Mouse (Mus musculus): ENCODE results near the gene Tmem184b. TPM values are rescaled to one million over a fixed set of nuclear protein-coding genes. Genes with fewer than 3 reads are reported as not detected.

The Tmem184b gene
- polyA plus RNA-seq, 1 experiment from 2014 or later, result 38.8 TPM

GRCm38 (mm10) chr15:79411363-79412065 lies 8.1 kb upstream of the Tmem184b start:
- 67% methylated on average over 10 of the region's 10 CpGs for WGBS
- Histone ChIP-seq H3K36me3 (ENCODE audit: control insufficient read depth, insufficient read depth, low read length) (no peaks in the 10 kb centered on the region), H3K27ac (ENCODE audit: low read depth, low read length) (no peak overlapping the region), H3K9me3 (ENCODE audit: control insufficient read depth, low read length) (no peaks in the 10 kb centered on the region), H3K4me2 (no peak overlapping the region), H3K27me3 (replicated peaks; ENCODE audit: control insufficient read depth, insufficient read depth, low read length) (no peaks in the 10 kb centered on the region), H3K9ac (ENCODE audit: low read depth, low read length) (no peak overlapping the region), H3K4me3 (ENCODE audit: low read depth, low read length) (no peak overlapping the region), H3K4me1 (replicated peaks; ENCODE audit: control insufficient read depth, insufficient read depth, low read length) (peaks cover 3% of the 10 kb centered on the region; the same call in 1 of the 2 replicates)
- no peak for DNase-seq (ENCODE audit: low spot score)
- ATAC-seq (replicated peaks; ENCODE audit: low FRiP score), result no peak

GRCm38 (mm10) chr15:79409077-79409573 lies 5.8 kb upstream of the Tmem184b start:
- H3K27me3 ChIP-seq (replicated peaks; ENCODE audit: control insufficient read depth, insufficient read depth, low read length), result no peaks in the 10 kb centered on the region
- no peak overlapping the region for H3K4me3 ChIP-seq (ENCODE audit: low read depth, low read length)
- H3K9me3 ChIP-seq (ENCODE audit: control insufficient read depth, low read length), result no peaks in the 10 kb centered on the region
- no peaks in the 10 kb centered on the region; the same call in 1 of the 2 replicates for H3K4me1 ChIP-seq (replicated peaks; ENCODE audit: control insufficient read depth, insufficient read depth, low read length)
- H3K36me3 ChIP-seq (ENCODE audit: control insufficient read depth, insufficient read depth, low read length), result no peaks in the 10 kb centered on the region
- no peak for DNase-seq (ENCODE audit: low spot score)
- no peak overlapping the region for H3K4me2 ChIP-seq
- ATAC-seq (replicated peaks; ENCODE audit: low FRiP score), result no peak
- WGBS, result 66% methylated on average over 4 of the region's 4 CpGs
- no peak overlapping the region for H3K9ac ChIP-seq (ENCODE audit: low read depth, low read length)
- no peak overlapping the region; the same call in 1 of the 2 replicates for H3K27ac ChIP-seq (ENCODE audit: low read depth, low read length)

GRCm38 (mm10) chr15:79406564-79406963 lies 3.2 kb upstream of the Tmem184b start:
- no peak overlapping the region for H3K4me3 ChIP-seq (ENCODE audit: low read depth, low read length)
- 79% methylated on average over 4 of the region's 4 CpGs for WGBS
- no peaks in the 10 kb centered on the region for H3K27me3 ChIP-seq (replicated peaks; ENCODE audit: control insufficient read depth, insufficient read depth, low read length)
- no peaks in the 10 kb centered on the region for H3K9me3 ChIP-seq (ENCODE audit: control insufficient read depth, low read length)
- DNase-seq (ENCODE audit: low spot score) (no peak), ATAC-seq (replicated peaks; ENCODE audit: low FRiP score) (no peak)
- H3K4me2 ChIP-seq, result no peak overlapping the region
- H3K9ac ChIP-seq (ENCODE audit: low read depth, low read length), result no peak overlapping the region
- H3K27ac ChIP-seq (ENCODE audit: low read depth, low read length), result no peak overlapping the region
- H3K36me3 ChIP-seq (ENCODE audit: control insufficient read depth, insufficient read depth, low read length), result no peaks in the 10 kb centered on the region
- peaks cover 14% of the 10 kb centered on the region for H3K4me1 ChIP-seq (replicated peaks; ENCODE audit: control insufficient read depth, insufficient read depth, low read length)

GRCm38 (mm10) chr15:79404277-79404676 lies 908 bp upstream of the Tmem184b start:
- 58% methylated on average over 1 of the region's 1 CpGs for WGBS
- Histone ChIP-seq H3K4me2 (no peak overlapping the region), H3K9ac (ENCODE audit: low read depth, low read length) (no peak overlapping the region), H3K27ac (ENCODE audit: low read depth, low read length) (no peak overlapping the region), H3K4me1 (replicated peaks; ENCODE audit: control insufficient read depth, insufficient read depth, low read length) (peaks cover 36% of the 10 kb centered on the region), H3K36me3 (ENCODE audit: control insufficient read depth, insufficient read depth, low read length) (no peaks in the 10 kb centered on the region), H3K4me3 (ENCODE audit: low read depth, low read length) (no peak overlapping the region), H3K27me3 (replicated peaks; ENCODE audit: control insufficient read depth, insufficient read depth, low read length) (no peaks in the 10 kb centered on the region), H3K9me3 (ENCODE audit: control insufficient read depth, low read length) (no peaks in the 10 kb centered on the region)
- DNase-seq (ENCODE audit: low spot score) (no peak), ATAC-seq (replicated peaks; ENCODE audit: low FRiP score) (no peak)

- no peaks in the 10 kb centered on the region for H3K36me3 ChIP-seq (ENCODE audit: control insufficient read depth, insufficient read depth, low read length)
- WGBS, result 15% methylated on average over 9 of the region's 9 CpGs
- peaks cover 37% of the 10 kb centered on the region for H3K4me1 ChIP-seq (replicated peaks; ENCODE audit: control insufficient read depth, insufficient read depth, low read length)
- no peaks in the 10 kb centered on the region for H3K27me3 ChIP-seq (replicated peaks; ENCODE audit: control insufficient read depth, insufficient read depth, low read length)
- peak overlapping the region; percentile 95 for H3K4me2 ChIP-seq
- DNase-seq (ENCODE audit: low spot score) (no peak), ATAC-seq (replicated peaks; ENCODE audit: low FRiP score) (no peak)
- H3K9ac ChIP-seq (ENCODE audit: low read depth, low read length), result peak overlapping the region; percentile 81
- no peaks in the 10 kb centered on the region for H3K9me3 ChIP-seq (ENCODE audit: control insufficient read depth, low read length)
- no peak overlapping the region for H3K27ac ChIP-seq (ENCODE audit: low read depth, low read length)
- peak overlapping the region; percentile 73 for H3K4me3 ChIP-seq (ENCODE audit: low read depth, low read length)
Measured at GRCm38 (mm10) chr15:79403763-79404210, 418 bp upstream of the Tmem184b start.

GRCm38 (mm10) chr15:79402176-79402575 lies 1.2 kb downstream of the Tmem184b start:
- no peak for ATAC-seq (replicated peaks; ENCODE audit: low FRiP score)

GRCm38 (mm10) chr15:79400975-79401365 lies 2.4 kb downstream of the Tmem184b start:
- WGBS, result 72% methylated on average over 7 of the region's 7 CpGs
- Histone ChIP-seq H3K9ac (ENCODE audit: low read depth, low read length) (no peak overlapping the region), H3K27me3 (replicated peaks; ENCODE audit: control insufficient read depth, insufficient read depth, low read length) (no peaks in the 10 kb centered on the region), H3K4me2 (no peak overlapping the region), H3K36me3 (ENCODE audit: control insufficient read depth, insufficient read depth, low read length) (no peaks in the 10 kb centered on the region), H3K4me1 (replicated peaks; ENCODE audit: control insufficient read depth, insufficient read depth, low read length) (peaks cover 44% of the 10 kb centered on the region), H3K9me3 (ENCODE audit: control insufficient read depth, low read length) (no peaks in the 10 kb centered on the region), H3K4me3 (ENCODE audit: low read depth, low read length) (no peak overlapping the region), H3K27ac (ENCODE audit: low read depth, low read length) (no peak overlapping the region)
- DNase-seq (ENCODE audit: low spot score), result no peak
- ATAC-seq (replicated peaks; ENCODE audit: low FRiP score), result no peak

More at GRCm38 (mm10) chr15:79402176-79402575, 1.2 kb downstream of the Tmem184b start:
- no peaks in the 10 kb centered on the region for H3K36me3 ChIP-seq (ENCODE audit: control insufficient read depth, insufficient read depth, low read length)
- H3K27me3 ChIP-seq (replicated peaks; ENCODE audit: control insufficient read depth, insufficient read depth, low read length), result no peaks in the 10 kb centered on the region
- WGBS, result 33% methylated on average over 5 of the region's 5 CpGs
- H3K9ac ChIP-seq (ENCODE audit: low read depth, low read length), result peak overlapping the region; percentile 81; the same call in 1 of the 2 replicates
- H3K27ac ChIP-seq (ENCODE audit: low read depth, low read length), result no peak overlapping the region
- peaks cover 37% of the 10 kb centered on the region for H3K4me1 ChIP-seq (replicated peaks; ENCODE audit: control insufficient read depth, insufficient read depth, low read length)
- DNase-seq (ENCODE audit: low spot score), result no peak
- no peaks in the 10 kb centered on the region for H3K9me3 ChIP-seq (ENCODE audit: control insufficient read depth, low read length)
- peak overlapping the region; percentile 73 for H3K4me3 ChIP-seq (ENCODE audit: low read depth, low read length)
- peak overlapping the region; percentile 95 for H3K4me2 ChIP-seq

GRCm38 (mm10) chr15:79400134-79400974 lies 3.0 kb downstream of the Tmem184b start:
- ATAC-seq (replicated peaks; ENCODE audit: low FRiP score), result no peak
- H3K27ac ChIP-seq (ENCODE audit: low read depth, low read length), result 0 out of 2 replicates have a peak overlapping the region, but pooled peaks have one; percentile 5
- no peaks in the 10 kb centered on the region for H3K27me3 ChIP-seq (replicated peaks; ENCODE audit: control insufficient read depth, insufficient read depth, low read length)
- no peaks in the 10 kb centered on the region for H3K36me3 ChIP-seq (ENCODE audit: control insufficient read depth, insufficient read depth, low read length)
- 42% methylated on average over 6 of the region's 6 CpGs for WGBS
- no peak overlapping the region for H3K9ac ChIP-seq (ENCODE audit: low read depth, low read length)
- no peaks in the 10 kb centered on the region for H3K9me3 ChIP-seq (ENCODE audit: control insufficient read depth, low read length)
- no peak overlapping the region for H3K4me2 ChIP-seq
- DNase-seq (ENCODE audit: low spot score), result no peak
- no peak overlapping the region for H3K4me3 ChIP-seq (ENCODE audit: low read depth, low read length)
- peaks cover 50% of the 10 kb centered on the region for H3K4me1 ChIP-seq (replicated peaks; ENCODE audit: control insufficient read depth, insufficient read depth, low read length)

All from liver, embryonic 11.5 days (tissue).